Mouse (Mus musculus): ENCODE measurements around the gene Map1lc3b.
"Not testable (repeated sequence)": the region's sequence is repeated elsewhere in the genome, so short reads cannot be mapped to it uniquely, and the experiment has no call there.

The Map1lc3b gene

DNA sequence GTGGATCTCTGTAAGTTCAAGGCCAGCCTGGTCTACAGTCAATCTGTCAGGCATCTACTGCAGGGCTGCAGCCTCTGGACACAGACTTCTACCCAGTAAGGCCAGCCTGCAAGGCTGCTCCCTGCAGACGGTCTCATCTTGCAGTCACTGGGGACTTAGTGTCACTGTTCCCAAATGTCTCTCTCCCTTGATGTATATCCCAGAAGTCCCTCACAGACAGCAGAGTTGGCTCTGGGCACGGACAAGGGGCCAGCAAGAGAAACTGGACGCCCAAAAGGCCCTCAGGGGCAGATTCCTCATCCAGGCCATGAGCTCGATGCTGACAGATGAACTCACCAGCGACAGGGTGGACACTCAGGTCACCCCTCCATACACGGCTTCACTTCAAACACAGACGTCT, 18.0 kb upstream of the Map1lc3b start:
- no peak for DNase-seq (ENCODE audit: low read depth, low spot score)

GRCm38 (mm10) chr8:121573275-121573674, 16.9 kb upstream of the Map1lc3b start:
- DNase-seq (ENCODE audit: low read depth, low spot score): no peak

DNA sequence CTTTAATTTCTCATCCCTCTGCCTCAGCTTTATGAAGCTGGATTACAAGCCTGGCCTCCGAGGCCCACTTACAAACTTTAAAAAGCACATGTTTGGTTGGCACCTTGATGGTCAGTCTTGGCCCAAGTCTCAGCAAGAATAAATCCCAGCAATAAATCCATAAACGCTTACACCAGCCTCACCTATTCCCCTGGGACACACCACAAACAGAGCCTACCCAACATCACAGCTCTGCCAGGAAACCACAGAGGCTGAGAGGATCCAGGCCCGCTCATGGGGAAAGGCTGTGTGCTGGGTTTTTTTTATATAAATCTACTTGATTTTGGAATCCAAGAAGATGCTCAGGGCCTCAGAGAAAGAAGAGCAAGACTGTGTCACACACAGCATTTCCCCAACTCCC, 14.5 kb upstream of the Map1lc3b start:
- DNase-seq (ENCODE audit: low read depth, low spot score): no peak

DNA sequence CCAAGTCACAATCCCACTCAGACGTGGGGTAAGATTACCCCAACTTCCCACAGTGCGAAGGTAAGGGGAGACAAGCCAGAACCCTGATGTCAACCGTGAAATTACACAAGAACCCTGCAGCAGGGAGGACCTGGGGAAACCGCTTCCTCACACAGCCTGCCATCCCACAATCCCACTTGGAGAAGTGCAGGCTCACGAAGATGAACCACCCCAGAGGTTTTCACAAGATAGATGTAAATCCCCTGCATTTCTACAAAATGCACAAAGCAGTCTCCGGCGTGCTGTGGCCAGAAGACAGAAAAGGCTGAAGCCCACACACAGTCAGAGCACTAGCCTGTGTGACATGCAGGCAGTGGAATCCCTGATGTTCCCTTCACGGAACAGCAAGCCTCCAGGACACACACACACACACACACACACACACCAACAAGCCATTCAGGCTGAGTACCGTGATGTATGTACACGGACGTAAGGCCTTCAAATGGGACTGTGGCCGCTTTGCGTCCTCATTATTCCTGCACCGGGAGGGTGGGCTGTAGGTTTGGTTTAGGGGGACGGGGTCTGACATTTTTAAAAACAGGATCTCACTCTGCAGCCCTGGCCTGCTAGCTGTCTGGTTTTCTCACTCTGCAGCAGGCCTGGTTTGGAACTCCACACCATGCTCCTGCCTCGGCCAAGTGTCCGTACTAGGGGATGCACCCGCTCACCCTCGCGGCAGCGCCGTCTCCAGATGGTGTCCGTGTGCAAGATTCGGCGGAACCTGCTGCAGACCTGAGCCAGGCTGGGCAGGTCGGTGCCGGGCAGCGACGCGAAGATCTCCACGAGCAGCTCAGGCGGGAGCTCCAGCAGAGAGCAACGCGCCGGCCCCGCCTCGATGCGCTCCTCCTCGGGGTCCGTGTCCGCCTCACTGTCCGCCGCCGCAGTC, 12.1 kb upstream of the Map1lc3b start:
- DNase-seq (ENCODE audit: low read depth, low spot score): peak; percentile 42

DNA sequence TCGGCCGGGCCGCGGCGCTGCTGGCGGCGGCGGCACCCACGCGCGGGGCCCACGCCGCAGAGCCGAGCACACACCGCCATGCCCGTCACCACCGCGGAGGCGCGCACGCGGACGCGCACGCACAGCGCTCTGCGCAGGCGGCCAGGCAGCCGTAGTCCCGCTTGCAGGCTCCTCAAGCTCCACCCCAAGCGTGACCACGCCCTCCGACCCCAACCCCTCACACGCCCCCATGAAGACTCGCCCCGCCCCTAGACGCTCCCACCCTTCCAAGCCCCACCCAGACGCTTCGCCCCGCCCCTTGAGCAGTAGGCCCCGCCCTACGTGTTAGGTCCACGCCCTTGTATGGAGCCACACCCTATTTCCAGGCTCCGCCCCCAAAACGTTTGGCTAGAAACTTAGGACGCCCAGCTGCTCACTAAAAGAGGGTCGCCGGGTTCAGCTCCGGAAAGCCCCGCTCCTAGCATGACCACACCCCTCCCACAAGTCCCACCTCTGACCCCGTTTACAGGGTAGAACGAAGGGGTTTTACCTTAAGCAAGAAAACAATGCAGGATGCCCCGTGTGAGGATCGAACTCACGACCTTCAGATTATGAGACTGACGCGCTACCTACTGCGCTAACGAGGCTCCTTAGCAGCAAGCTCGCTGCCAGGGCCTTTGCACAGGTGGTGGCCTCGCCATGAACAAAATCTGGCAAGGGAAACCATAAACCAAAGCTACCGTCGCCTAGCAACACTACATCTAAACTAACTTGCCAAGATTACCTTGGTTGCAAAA, 11.3 kb upstream of the Map1lc3b start, which contains the start of gene Fbxo31:
Fbxo31 (minus strand) TSS at position 131 of the 776 bp plus-strand sequence.
- peak; percentile 97 for DNase-seq (ENCODE audit: low read depth, low spot score)

DNA sequence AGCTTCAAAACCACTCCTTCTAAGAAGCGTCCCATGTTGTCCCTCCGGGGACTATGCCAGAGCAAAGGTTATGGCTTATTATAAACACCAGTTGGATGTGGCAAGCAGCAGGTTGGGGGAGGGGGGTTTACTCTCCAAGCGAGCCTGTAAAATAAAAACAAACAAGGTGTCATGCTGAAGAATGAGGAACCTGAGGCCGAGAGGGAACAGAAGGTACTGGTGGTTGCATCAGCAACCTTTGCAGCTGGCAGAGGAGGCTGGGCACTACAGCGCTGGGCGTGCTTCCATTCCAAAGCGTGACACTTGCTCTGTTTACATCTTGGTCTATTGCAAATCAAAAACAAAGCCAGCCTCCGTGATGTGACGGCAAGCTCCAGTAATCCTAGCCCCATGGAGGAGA, 9.7 kb upstream of the Map1lc3b start:
- no peak for DNase-seq (ENCODE audit: low read depth, low spot score)

DNA sequence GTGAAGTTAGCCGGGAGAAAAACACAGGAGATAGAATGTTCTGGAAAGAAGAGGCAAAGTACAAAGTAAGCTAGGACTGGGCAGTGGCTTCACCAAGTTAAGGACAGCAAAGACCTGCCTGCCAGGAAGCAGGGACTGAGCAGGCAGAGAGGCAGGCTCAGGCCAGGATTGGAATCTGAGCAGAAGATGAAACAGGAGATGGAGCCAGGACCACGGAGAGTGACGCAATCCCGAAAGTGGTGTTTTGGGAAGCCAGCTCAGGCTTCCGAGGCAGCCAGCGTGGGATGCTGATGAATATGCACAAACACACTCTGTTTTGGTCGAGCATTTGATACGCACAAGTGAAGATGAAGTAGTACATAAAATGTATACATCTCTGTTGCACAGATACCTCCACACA, 6.5 kb upstream of the Map1lc3b start:
- DNase-seq (ENCODE audit: low read depth, low spot score): no peak

GRCm38 (mm10) chr8:121584730-121585129, 5.4 kb upstream of the Map1lc3b start:
- no peak for DNase-seq (ENCODE audit: low read depth, low spot score)

- DNase-seq (ENCODE audit: low read depth, low spot score): peak; percentile 100
Measured at GRCm38 (mm10) chr8:121585159-121585825, 4.9 kb upstream of the Map1lc3b start.

GRCm38 (mm10) chr8:121588750-121589149, 1.4 kb upstream of the Map1lc3b start:
- no peak for DNase-seq (ENCODE audit: low read depth, low spot score)

GRCm38 (mm10) chr8:121589205-121589726, 895 bp upstream of the Map1lc3b start:
- DNase-seq (ENCODE audit: low read depth, low spot score): no peak

- peak; percentile 77 for DNase-seq (ENCODE audit: low read depth, low spot score)
Measured at GRCm38 (mm10) chr8:121591178-121592066, 1.3 kb downstream of the Map1lc3b start.

GRCm38 (mm10) chr8:121593293-121593692, 3.1 kb downstream of the Map1lc3b start:
- no peak for DNase-seq (ENCODE audit: low read depth, low spot score)

GRCm38 (mm10) chr8:121593983-121594382, 3.8 kb downstream of the Map1lc3b start:
- DNase-seq (ENCODE audit: low read depth, low spot score): no peak

- not testable (repeated sequence) for DNase-seq (ENCODE audit: low read depth, low spot score)
Measured at GRCm38 (mm10) chr8:121597492-121597891, 7.3 kb downstream of the Map1lc3b start.

GRCm38 (mm10) chr8:121598190-121598589, 8.0 kb downstream of the Map1lc3b start:
- DNase-seq (ENCODE audit: low read depth, low spot score): no peak

DNA sequence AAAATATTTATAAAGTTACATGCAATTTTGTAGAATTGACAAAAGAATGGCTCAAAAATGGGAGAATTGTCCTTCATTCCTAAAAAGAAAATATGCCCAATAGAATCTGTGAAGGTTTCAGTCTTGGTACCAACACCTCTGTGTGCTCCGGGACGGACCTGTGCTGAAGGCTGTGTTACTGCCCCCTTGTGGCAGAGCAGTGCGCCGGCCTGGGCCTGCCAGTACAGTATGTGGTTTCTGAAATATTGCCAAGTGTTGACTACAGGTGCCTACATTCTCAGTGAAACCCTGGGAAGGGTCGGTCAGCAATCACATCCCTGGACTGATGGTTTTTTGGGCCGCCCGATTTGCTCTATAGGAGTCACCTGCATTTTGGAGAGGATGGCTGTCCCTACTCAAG, 8.7 kb downstream of the Map1lc3b start:
- peak; percentile 91 for DNase-seq (ENCODE audit: low read depth, low spot score)

GRCm38 (mm10) chr8:121599842-121600241, 9.7 kb downstream of the Map1lc3b start:
- DNase-seq (ENCODE audit: low read depth, low spot score): no peak

DNA sequence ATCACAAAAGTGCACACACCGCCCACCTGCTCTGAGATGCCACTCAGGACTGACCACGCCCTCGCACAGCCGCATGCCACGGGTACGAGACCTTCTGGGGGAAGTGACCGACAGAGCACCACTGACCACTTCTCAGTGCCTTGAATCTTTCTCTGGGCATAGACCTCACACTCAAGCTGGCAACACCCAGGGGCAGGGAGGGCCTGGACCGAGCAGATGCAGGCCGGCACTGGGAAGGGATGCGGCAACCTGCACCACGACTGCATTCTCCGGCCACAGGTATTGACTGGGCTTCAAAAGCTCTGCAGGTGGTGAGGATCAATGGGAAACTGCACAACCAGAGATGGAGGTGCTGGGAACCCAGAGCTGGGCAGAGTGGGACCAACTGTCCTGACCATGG, 12.2 kb downstream of the Map1lc3b start:
- no peak for DNase-seq (ENCODE audit: low read depth, low spot score)

DNA sequence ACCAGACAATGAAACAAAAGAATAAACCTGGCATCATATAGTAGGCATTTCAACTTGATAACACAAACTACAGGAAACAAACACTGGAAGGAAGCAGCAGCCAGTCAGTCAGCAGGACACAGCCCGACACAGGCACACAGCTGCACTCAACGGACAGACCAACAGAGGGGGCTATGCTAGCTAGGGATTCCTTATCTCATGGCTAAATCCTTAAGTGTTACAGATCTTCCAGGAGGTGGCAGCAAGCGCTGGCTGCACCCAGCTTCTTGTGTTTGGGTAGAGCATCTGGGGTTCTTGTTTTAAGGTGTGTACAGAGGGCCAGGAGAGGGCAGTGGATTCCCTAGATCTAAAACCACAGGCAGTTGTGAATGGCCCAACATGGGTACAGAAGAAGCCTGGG, 12.7 kb downstream of the Map1lc3b start:
- peak; percentile 74 for DNase-seq (ENCODE audit: low read depth, low spot score)

DNA sequence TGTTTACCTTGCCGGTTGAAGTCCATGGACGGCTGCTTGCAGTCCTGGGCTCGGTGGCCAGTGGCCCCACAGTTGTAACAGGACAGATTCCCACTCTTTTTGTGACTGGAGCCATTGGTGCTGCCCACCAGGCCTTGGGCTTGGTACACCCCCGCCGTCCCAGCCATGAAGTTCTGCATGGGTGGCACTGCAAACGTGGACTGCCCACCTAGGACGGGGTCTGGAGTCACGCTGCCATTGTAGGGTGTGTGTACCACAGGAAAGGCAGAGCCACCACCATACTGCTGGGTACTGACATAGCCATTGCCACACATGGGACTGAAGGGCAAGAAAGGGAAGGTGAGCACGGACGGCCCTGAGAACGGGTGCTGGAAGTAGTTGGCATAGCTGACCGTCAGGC, 13.6 kb downstream of the Map1lc3b start:
- DNase-seq (ENCODE audit: low read depth, low spot score): no peak

Data from CD4-positive, CD25-positive, alpha-beta regulatory T cell, adult 2 months (primary cell).